Comparison of ENCODE assay signal across 9 mouse cellular contexts in the genomic region with DNA sequence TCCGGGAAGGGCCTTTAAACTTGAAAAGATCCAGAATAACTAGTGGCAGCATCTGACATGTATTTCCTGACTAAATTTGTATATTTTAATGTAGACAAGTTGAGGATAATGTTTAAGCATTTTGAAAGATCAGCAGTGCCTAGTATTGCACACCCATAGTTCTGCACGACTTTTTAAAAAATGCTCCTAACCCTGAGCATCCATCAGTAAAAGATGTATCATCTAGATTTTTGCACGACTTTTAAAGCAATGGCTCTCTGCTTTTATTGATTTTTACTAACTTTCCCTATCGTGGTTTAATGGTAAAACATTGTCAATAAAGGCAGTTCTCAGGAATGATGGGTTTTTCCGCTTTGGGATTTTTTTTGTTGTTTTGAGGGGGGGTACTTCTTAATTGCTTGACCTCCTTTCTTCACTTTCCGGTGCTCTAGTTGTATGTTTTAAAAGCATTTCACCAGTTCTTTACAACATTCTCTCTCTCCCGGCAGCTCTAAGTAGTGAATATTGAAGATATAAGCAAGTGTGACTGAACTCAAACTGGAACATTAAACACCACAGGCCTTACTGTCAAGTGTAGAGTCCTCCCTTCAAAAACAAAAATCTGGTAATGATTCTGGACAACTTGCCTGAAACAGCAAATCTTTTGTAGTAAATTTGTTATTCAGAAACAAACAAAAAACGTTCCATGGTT. TPM values are rescaled to one million over a fixed set of nuclear protein-coding genes. Genes with fewer than 3 reads are reported as not detected.
DNase-seq lines count a peak whose midpoint lies in the region; ATAC-seq and TF ChIP-seq lines count a peak whose summit lies in the region.
"Had no signal": no experiment of that assay in that cellular context is flagged by ENCODE, and none has a peak within 500 bp of the region (broad histone marks: within the 10 kb centered on the region; RNA-seq: fewer than 3 reads in every experiment).

No protein-coding gene starts in this region.

- no peak overlapping the region for H3ac ChIP-seq in myocyte (ENCODE audit: control insufficient read depth, insufficient read length)

- no peaks in the 10 kb centered on the region for H3K36me3 ChIP-seq in kidney, postnatal 0 days (ENCODE audit: insufficient read depth, low read length)
- H3K36me3 ChIP-seq in embryonic facial prominence, embryonic 11.5 days (replicated peaks; ENCODE audit: control insufficient read depth, insufficient read depth, low read depth, low read length): no peaks in the 10 kb centered on the region
- peaks cover 13% of the 10 kb centered on the region; the same call in 1 of the 2 replicates for H3K36me3 ChIP-seq in intestine, embryonic 14.5 days (ENCODE audit: control insufficient read depth, insufficient read depth, low read length)
- H3K36me3 ChIP-seq in myocyte (ENCODE audit: control insufficient read depth, insufficient read depth): peaks cover 13% of the 10 kb centered on the region

- H3K79me2 ChIP-seq in myocyte (ENCODE audit: control insufficient read depth, insufficient read depth): peaks cover 66% of the 10 kb centered on the region

- no peaks in the 10 kb centered on the region for H3K9me3 ChIP-seq in kidney, postnatal 0 days (replicated peaks; ENCODE audit: low read length)
- no peaks in the 10 kb centered on the region for H3K9me3 ChIP-seq in embryonic facial prominence, embryonic 11.5 days (replicated peaks; ENCODE audit: control insufficient read depth, low read length)
- H3K9me3 ChIP-seq in intestine, embryonic 14.5 days (ENCODE audit: control insufficient read depth, low read length): no peaks in the 10 kb centered on the region

- no peak for TF ChIP-seq POLR2A in myocyte (IDR thresholded peaks at IDR 0.05; ENCODE audit: insufficient read length, low read depth)

- H3K4me2 ChIP-seq in kidney, postnatal 0 days (ENCODE audit: low read length): peak overlapping the region; percentile 63
- peak overlapping the region; percentile 52 for H3K4me2 ChIP-seq in embryonic facial prominence, embryonic 11.5 days (ENCODE audit: low read depth, low read length)
- peak overlapping the region; percentile 67 for H3K4me2 ChIP-seq in intestine, embryonic 14.5 days (ENCODE audit: low read length)
- peak overlapping the region; percentile 98 for H3K4me2 ChIP-seq in myocyte (ENCODE audit: low read depth)

- no peaks in the 10 kb centered on the region for H3K4me1 ChIP-seq in kidney, postnatal 0 days (replicated peaks; ENCODE audit: insufficient read depth, low read length)
- H3K4me1 ChIP-seq in embryonic facial prominence, embryonic 11.5 days (ENCODE audit: control insufficient read depth, insufficient read depth, low read length): no peaks in the 10 kb centered on the region
- no peaks in the 10 kb centered on the region; the same call in 1 of the 2 replicates for H3K4me1 ChIP-seq in intestine, embryonic 14.5 days (replicated peaks; ENCODE audit: control insufficient read depth, insufficient read depth, low read length)

- ATAC-seq in kidney, postnatal 0 days (replicated peaks; ENCODE audit: low FRiP score, low read depth): no peak
- no peak for ATAC-seq in embryonic facial prominence, embryonic 11.5 days (replicated peaks; ENCODE audit: insufficient number of reproducible peaks, low FRiP score, low TSS enrichment, low read depth)
- ATAC-seq in intestine, embryonic 14.5 days (replicated peaks; ENCODE audit: low FRiP score, low TSS enrichment, low read depth): no peak

- no peaks in the 10 kb centered on the region for H3K27me3 ChIP-seq in kidney, postnatal 0 days (ENCODE audit: insufficient read depth, low read length)
- no peaks in the 10 kb centered on the region for H3K27me3 ChIP-seq in embryonic facial prominence, embryonic 11.5 days (ENCODE audit: control insufficient read depth, insufficient read depth, low read length)
- H3K27me3 ChIP-seq in intestine, embryonic 14.5 days (replicated peaks; ENCODE audit: control insufficient read depth, insufficient read depth, low read length): no peaks in the 10 kb centered on the region
- no peaks in the 10 kb centered on the region for H3K27me3 ChIP-seq in myocyte (ENCODE audit: control insufficient read depth, insufficient read depth, insufficient read length)

- 16% methylated on average over 8 of the region's 8 CpGs for WGBS in kidney, postnatal 0 days
- WGBS in embryonic facial prominence, embryonic 11.5 days: 23% methylated on average over 8 of the region's 8 CpGs
- 21% methylated on average over 8 of the region's 8 CpGs for WGBS in intestine, embryonic 14.5 days

- peak; percentile 18 for DNase-seq in kidney, postnatal 0 days (ENCODE audit: low spot score)
- no peak for DNase-seq in kidney, postnatal 25 days
- peak; percentile 12 for DNase-seq in embryonic facial prominence, embryonic 11.5 days (ENCODE audit: low spot score)
- no peak for DNase-seq in intestine, embryonic 14.5 days (ENCODE audit: low spot score)
- no peak for DNase-seq in right cerebral cortex, postnatal 10 days (ENCODE audit: low spot score in 2 of 2)
- no peak for DNase-seq in gastrocnemius, postnatal 4 days (ENCODE audit: low spot score in 2 of 2)
- no peak for DNase-seq in frontal cortex, adult 2 months (ENCODE audit: extremely low spot score in 1 of 2, low spot score in 1 of 2)

- H3K27ac ChIP-seq in kidney, postnatal 0 days: peak overlapping the region; percentile 87
- peak overlapping the region; percentile 87 for H3K27ac ChIP-seq in embryonic facial prominence, embryonic 11.5 days (replicated peaks; ENCODE audit: low read depth, low read length)
- peak overlapping the region; percentile 93 for H3K27ac ChIP-seq in intestine, embryonic 14.5 days (ENCODE audit: low read depth)

- H3K4me3 ChIP-seq in kidney, postnatal 0 days (replicated peaks; ENCODE audit: low read depth, low read length): peak overlapping the region; percentile 41
- peak overlapping the region; percentile 38; the same call in 1 of the 2 replicates for H3K4me3 ChIP-seq in embryonic facial prominence, embryonic 11.5 days (ENCODE audit: low read depth, low read length)
- peak overlapping the region; percentile 52; the same call in 1 of the 2 replicates for H3K4me3 ChIP-seq in intestine, embryonic 14.5 days (ENCODE audit: low read depth, low read length)
- peak overlapping the region; percentile 60 for H3K4me3 ChIP-seq in myocyte

- no peak for TF ChIP-seq CTCF in kidney, postnatal 0 days (IDR thresholded peaks at IDR 0.05; ENCODE audit: low read depth)

- H3K9ac ChIP-seq in kidney, postnatal 0 days (ENCODE audit: low read depth, low read length): peak overlapping the region; percentile 43
- peak overlapping the region; percentile 58 for H3K9ac ChIP-seq in embryonic facial prominence, embryonic 11.5 days (replicated peaks; ENCODE audit: low read length)
- H3K9ac ChIP-seq in intestine, embryonic 14.5 days (ENCODE audit: low read length): peak overlapping the region; percentile 54

TF ChIP-seq in myocyte, 11 proteins besides CTCF, POLR2A, EP300 and RAD21:
- TF ChIP-seq MYOD1 (IDR thresholded peaks at IDR 0.05; ENCODE audit: control insufficient read depth in 1 of 3, insufficient read length in 2 of 3, low read depth in 2 of 3): no peak
- TF ChIP-seq TCF3 (IDR thresholded peaks at IDR 0.05; ENCODE audit: insufficient read length, low read depth): no peak
- TF ChIP-seq POLR2AphosphoS2 (IDR thresholded peaks at IDR 0.05; ENCODE audit: insufficient read length, low read depth): no peak
- no peak for TF ChIP-seq CEBPB (IDR thresholded peaks at IDR 0.05; ENCODE audit: insufficient read depth, poor library complexity, severe bottlenecking)
- no peak for TF ChIP-seq USF1 (IDR thresholded peaks at IDR 0.05; ENCODE audit: low read depth)
- no peak for TF ChIP-seq SRF (IDR thresholded peaks at IDR 0.05; ENCODE audit: control insufficient read depth, insufficient read length, low read depth)
- TF ChIP-seq REST (IDR thresholded peaks at IDR 0.05; ENCODE audit: insufficient read depth, insufficient read length): no peak
- no peak for TF ChIP-seq E2F4 (IDR thresholded peaks at IDR 0.05; ENCODE audit: insufficient read depth)
- TF ChIP-seq MYOG (IDR thresholded peaks at IDR 0.05; ENCODE audit: control insufficient read depth in 1 of 3, insufficient read depth in 1 of 3, insufficient read length in 2 of 3, low read depth in 2 of 3): no peak
- TF ChIP-seq MAX (IDR thresholded peaks at IDR 0.05; ENCODE audit: low read depth): no peak
- no peak for TF ChIP-seq TCF12 (IDR thresholded peaks at IDR 0.05; ENCODE audit: insufficient read depth, poor library complexity, severe bottlenecking)

RNA-seq across cellular contexts. Expression of a gene that starts 12.8 kb away (rescaled TPM):
- not detected in 2 replicates for polyA plus RNA-seq in kidney, postnatal 0 days (2015; fragmentation: Nextera tagmentation; extraction: Ambion mirVana)
- polyA plus RNA-seq in embryonic facial prominence, embryonic 11.5 days (2014; fragmentation: Nextera tagmentation; extraction: Ambion mirVana): not detected in 2 replicates
- not detected in 2 replicates for polyA plus RNA-seq in intestine, embryonic 14.5 days (2014; fragmentation: Nextera tagmentation; extraction: Ambion mirVana)
- polyA plus RNA-seq in myocyte (2012; fragmentation: generic; extraction: Trizol): not detected
- not detected for total RNA-seq in gastrocnemius, postnatal 4 days (2021)
- polyA plus RNA-seq in frontal cortex, adult 2 months (2012; rRNA removed): 0.16 TPM in 1 of 2 replicates, not detected in the other
- polyA plus RNA-seq: small intestine, adult 2 months had no signal

Comparison
In these comparisons a context has a peak if more than half of its experiments do, and no peak if none do; other contexts are left out.
1. DNase-seq: peak in kidney, postnatal 0 days (single experiment) and embryonic facial prominence, embryonic 11.5 days (single experiment); none in kidney, postnatal 25 days (0 of 2), intestine, embryonic 14.5 days (single experiment), right cerebral cortex, postnatal 10 days (0 of 2), gastrocnemius, postnatal 4 days (0 of 2) and frontal cortex, adult 2 months (0 of 2).
2. Peak in every context shown above with its lines, with median percentiles within 50 percentile points of each other: H3K27ac ChIP-seq, H3K4me2 ChIP-seq, H3K4me3 ChIP-seq and H3K9ac ChIP-seq.